9 mouse cellular contexts compared by ENCODE assay signal in genomic region chr7:73517432-73518054, GRCm38 (mm10). TPM values are rescaled to one million over a fixed set of nuclear protein-coding genes. Genes with fewer than 3 reads are reported as not detected.
DNase-seq lines count a peak whose midpoint lies in the region; ATAC-seq and TF ChIP-seq lines count a peak whose summit lies in the region.
"Had no signal": no experiment of that assay in that cellular context is flagged by ENCODE, and none has a peak within 500 bp of the region (broad histone marks: within the 10 kb centered on the region; RNA-seq: fewer than 3 reads in every experiment).

No protein-coding gene starts in this region.

- H3K4me1 ChIP-seq in lung, embryonic 14.5 days (ENCODE audit: insufficient read depth) = no peaks in the 10 kb centered on the region
- peaks cover 8% of the 10 kb centered on the region for H3K4me1 ChIP-seq in forebrain, embryonic 15.5 days

- H3K36me3 ChIP-seq in lung, embryonic 14.5 days (ENCODE audit: insufficient read depth) = peaks cover 85% of the 10 kb centered on the region
- H3K36me3 ChIP-seq in forebrain, embryonic 15.5 days = peaks cover 39% of the 10 kb centered on the region

- peak overlapping the region; percentile 52; the same call in 1 of the 2 replicates for H3K27ac ChIP-seq in lung, embryonic 14.5 days (ENCODE audit: low read depth)
- 0 out of 2 replicates have a peak overlapping the region, but pooled peaks have one; percentile 15 for H3K27ac ChIP-seq in forebrain, embryonic 15.5 days (replicated peaks)
- H3K27ac ChIP-seq: neural tube, embryonic 12.5 days had no signal

- H3K4me3 ChIP-seq in lung, embryonic 14.5 days (ENCODE audit: low read depth, low read length) = no peak overlapping the region
- H3K4me3 ChIP-seq in forebrain, embryonic 15.5 days = no peak overlapping the region
- H3K4me3 ChIP-seq: neural tube, embryonic 12.5 days had no signal

- H3K4me2 ChIP-seq in lung, embryonic 14.5 days = no peak overlapping the region
- no peak overlapping the region for H3K4me2 ChIP-seq in forebrain, embryonic 15.5 days (replicated peaks)
- H3K4me2 ChIP-seq: neural tube, embryonic 12.5 days had no signal

- H3K9ac ChIP-seq in lung, embryonic 14.5 days = no peak overlapping the region
- no peak overlapping the region for H3K9ac ChIP-seq in forebrain, embryonic 15.5 days (replicated peaks)
- H3K9ac ChIP-seq: neural tube, embryonic 12.5 days had no signal

- TF ChIP-seq CTCF in lung, embryonic 14.5 days (IDR thresholded peaks at IDR 0.05; ENCODE audit: low read depth) = no peak

- H3K9me3 ChIP-seq in lung, embryonic 14.5 days (ENCODE audit: low read depth, low read length) = no peaks in the 10 kb centered on the region
- no peaks in the 10 kb centered on the region for H3K9me3 ChIP-seq in forebrain, embryonic 15.5 days
- H3K9me3 ChIP-seq: neural tube, embryonic 12.5 days had no signal

- ATAC-seq in lung, embryonic 14.5 days (ENCODE audit: insufficient read depth) = peak; percentile 54; the same call in 1 of the 2 replicates
- no peak for ATAC-seq in forebrain, embryonic 15.5 days (replicated peaks)
- ATAC-seq in megakaryocyte progenitor cell, adult 5-6 weeks (replicated peaks; ENCODE audit: poor library complexity) = peak; percentile 89

- 59% methylated on average over 1 of the region's 1 CpGs for WGBS in lung, embryonic 14.5 days
- WGBS in forebrain, embryonic 15.5 days = 70% methylated on average over 1 of the region's 1 CpGs

- no peaks in the 10 kb centered on the region for H3K27me3 ChIP-seq in lung, embryonic 14.5 days (ENCODE audit: insufficient read depth, low read length)
- no peaks in the 10 kb centered on the region for H3K27me3 ChIP-seq in forebrain, embryonic 15.5 days
- H3K27me3 ChIP-seq: neural tube, embryonic 12.5 days had no signal

- no peak for DNase-seq in lung, embryonic 14.5 days
- no peak for DNase-seq in lung, postnatal 14 days
- peak; percentile 72 for DNase-seq in ZHBTc4 (ENCODE audit: low read depth, low spot score)
- DNase-seq in embryo, embryonic 10.5 days (ENCODE audit: low spot score) = no peak
- DNase-seq in kidney, adult 8-10 months = no peak
- DNase-seq: cerebellum, adult 18-20 months had no signal

RNA-seq across cellular contexts. Expression of gene Chd2, which starts 24.1 kb away (rescaled TPM):
- 58.7 and 62.1 TPM in 2 replicates for polyA plus RNA-seq in lung, embryonic 14.5 days (2014; fragmentation: Nextera tagmentation; extraction: Ambion mirVana)
- 58.0 and 67.1 TPM in 2 replicates for polyA plus RNA-seq in forebrain, embryonic 15.5 days (2015; fragmentation: Nextera tagmentation; extraction: Ambion mirVana)
- total RNA-seq in megakaryocyte progenitor cell, adult 5-6 weeks (2015) = 46.8 and 54.3 TPM in 2 replicates
- total RNA-seq in megakaryocyte progenitor cell, adult 5-6 weeks (2017) = 82.2 and 117 TPM in 2 replicates
